ENCODE assay signal across 19 mouse cellular contexts in the genomic region with DNA sequence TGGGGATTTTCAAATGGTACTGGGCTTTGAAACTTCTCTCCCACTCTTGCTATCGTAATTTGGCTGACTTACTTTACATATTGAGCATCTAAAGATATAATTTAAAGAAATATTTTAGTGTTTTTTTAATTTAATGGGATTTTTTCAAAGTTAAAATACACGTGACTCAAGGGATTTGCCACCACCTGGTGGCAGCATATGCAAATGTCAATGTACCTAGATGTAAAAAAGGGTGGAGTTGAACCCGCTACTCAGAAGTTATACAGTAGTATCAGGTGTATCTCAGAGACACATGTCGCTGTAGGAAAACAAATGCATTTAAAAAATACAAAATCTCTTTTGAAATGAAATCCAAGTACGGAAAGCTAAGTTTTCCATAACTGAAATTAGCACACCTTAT.
DNase-seq lines count a peak whose midpoint lies in the region; ATAC-seq and TF ChIP-seq lines count a peak whose summit lies in the region.
"Had no signal": no experiment of that assay in that cellular context is flagged by ENCODE, and none has a peak within 500 bp of the region (broad histone marks: within the 10 kb centered on the region; RNA-seq: fewer than 3 reads in every experiment).

No protein-coding gene starts in this region.

- H3K4me1 ChIP-seq in kidney, embryonic 14.5 days (ENCODE audit: control insufficient read depth, insufficient read depth, low read length) = no peaks in the 10 kb centered on the region
- H3K4me1 ChIP-seq: forebrain, embryonic 15.5 days had no signal

- peak; percentile 50 for TF ChIP-seq CTCF in Patski (IDR thresholded peaks at IDR 0.05)

- no peaks in the 10 kb centered on the region for H3K36me3 ChIP-seq in kidney, embryonic 14.5 days (ENCODE audit: control insufficient read depth, insufficient read depth, low read length)
- H3K36me3 ChIP-seq: embryonic facial prominence, embryonic 12.5 days; forebrain, embryonic 15.5 days; G1E; hindbrain, embryonic 12.5 days; midbrain, embryonic 15.5 days had no signal

- CTCF ChIA-PET in Patski (lab: Charles Lee) = interaction anchor here (0.8 to 1.8 kb wide), 4 partner anchors 17 to 161 kb away, joined by 3 to 5 read pairs (median 3); no protein-coding TSS in a partner anchor

- no peak overlapping the region for H3K4me2 ChIP-seq in kidney, embryonic 14.5 days (replicated peaks; ENCODE audit: low read depth, low read length)
- H3K4me2 ChIP-seq: embryonic facial prominence, embryonic 12.5 days; forebrain, embryonic 15.5 days; hindbrain, embryonic 12.5 days; liver, embryonic 11.5 days; midbrain, embryonic 15.5 days had no signal

- no peak overlapping the region for H3K27ac ChIP-seq in kidney, embryonic 14.5 days (ENCODE audit: low read depth, low read length)
- H3K27ac ChIP-seq: embryonic facial prominence, embryonic 12.5 days; forebrain, embryonic 15.5 days; hindbrain, embryonic 12.5 days; macrophage; midbrain, embryonic 15.5 days had no signal

- ATAC-seq in kidney, embryonic 14.5 days (ENCODE audit: low FRiP score, low TSS enrichment) = no peak
- ATAC-seq in Patski = no peak
- no peak for ATAC-seq in megakaryocyte-erythroid progenitor cell, adult 5-6 weeks (replicated peaks; ENCODE audit: low FRiP score, low TSS enrichment, poor library complexity, severe bottlenecking)
- ATAC-seq: CD4-positive, CD25-positive, alpha-beta regulatory T cell, adult 4 months; forebrain, embryonic 15.5 days; midbrain, embryonic 15.5 days had no signal

- no peaks in the 10 kb centered on the region for H3K27me3 ChIP-seq in kidney, embryonic 14.5 days (ENCODE audit: control insufficient read depth, insufficient read depth, low read length)
- peaks cover 4% of the 10 kb centered on the region for H3K27me3 ChIP-seq in Patski
- H3K27me3 ChIP-seq: embryonic facial prominence, embryonic 12.5 days; hindbrain, embryonic 12.5 days; midbrain, embryonic 15.5 days had no signal

- no peaks in the 10 kb centered on the region for H3K9me3 ChIP-seq in kidney, embryonic 14.5 days (ENCODE audit: control insufficient read depth, low read length)
- H3K9me3 ChIP-seq: embryonic facial prominence, embryonic 12.5 days; forebrain, embryonic 15.5 days; hindbrain, embryonic 12.5 days; midbrain, embryonic 15.5 days had no signal

- 78% methylated on average over 5 of the region's 5 CpGs for WGBS in kidney, embryonic 14.5 days

- POLR2A ChIA-PET in Patski (lab: Charles Lee) = no interaction called here

- no peak overlapping the region for H3K9ac ChIP-seq in kidney, embryonic 14.5 days (ENCODE audit: low read depth, low read length)
- H3K9ac ChIP-seq: embryonic facial prominence, embryonic 12.5 days; forebrain, embryonic 15.5 days; hindbrain, embryonic 12.5 days; midbrain, embryonic 15.5 days had no signal

- in situ Hi-C loops in Patski (cut with MboI; ENCODE audit: low pct_unique_long_range_greater_than_20kb) = no loop called here

- DNase-seq in kidney, postnatal 10 days = peak; percentile 29
- DNase-seq in lung, postnatal 10 days = peak; percentile 16
- DNase-seq in lung, adult 18-20 months = no peak
- DNase-seq in Patski (ENCODE audit: low read depth, low spot score) = no peak
- no peak for DNase-seq in MN1 (ENCODE audit: low spot score)
- DNase-seq: adrenal gland, postnatal 14 days; cerebellum, adult 8-10 months; kidney, postnatal 14 days; thymus, adult 2 months had no signal

- H3K4me3 ChIP-seq in kidney, embryonic 14.5 days (ENCODE audit: low read length) = no peak overlapping the region
- H3K4me3 ChIP-seq: embryonic facial prominence, embryonic 12.5 days; forebrain, embryonic 15.5 days; hindbrain, embryonic 12.5 days; midbrain, embryonic 15.5 days had no signal

Comparison
In these comparisons a context has a peak if more than half of its experiments do, and no peak if none do; other contexts are left out.
1. DNase-seq: peak in kidney, postnatal 10 days (single experiment) and lung, postnatal 10 days (single experiment); none in lung, adult 18-20 months (0 of 2), Patski (single experiment) and MN1 (single experiment).